Mouse (Mus musculus): ENCODE measurements around the gene Klf11. TPM values are rescaled to one million over a fixed set of nuclear protein-coding genes. Genes with fewer than 3 reads are reported as not detected.
"Not testable (repeated sequence)": the region's sequence is repeated elsewhere in the genome, so short reads cannot be mapped to it uniquely, and the experiment has no call there.

Gene Klf11
- polyA plus RNA-seq, 1 experiment from 2014 or later: 12.2 TPM

- Histone ChIP-seq H3K27me3 (ENCODE audit: control insufficient read depth, insufficient read depth, low read length) (peaks cover 23% of the 10 kb centered on the region), H3K9ac (ENCODE audit: low read depth, low read length) (no peak overlapping the region), H3K4me2 (no peak overlapping the region), H3K36me3 (ENCODE audit: control insufficient read depth, insufficient read depth, low read length) (no peaks in the 10 kb centered on the region), H3K27ac (ENCODE audit: low read depth, low read length) (no peak overlapping the region), H3K9me3 (replicated peaks; ENCODE audit: control insufficient read depth, low read length) (no peaks in the 10 kb centered on the region), H3K4me1 (ENCODE audit: control insufficient read depth, insufficient read depth, low read length) (peaks cover 3% of the 10 kb centered on the region; the same call in 1 of the 2 replicates), H3K4me3 (ENCODE audit: low read depth, low read length) (no peak overlapping the region)
- WGBS (ENCODE audit: insufficient replicate concordance): 76% methylated on average over 6 of the region's 6 CpGs
- no peak for ATAC-seq (replicated peaks; ENCODE audit: insufficient number of reproducible peaks, low FRiP score, low TSS enrichment)
Measured at GRCm38 (mm10) chr12:24686038-24686695, 35.1 kb downstream of the Klf11 start.

GRCm38 (mm10) chr12:24686696-24687346 is 35.7 kb downstream of the Klf11 start:
- H3K4me1 ChIP-seq (ENCODE audit: control insufficient read depth, insufficient read depth, low read length): peaks cover under 1% of the 10 kb centered on the region; the same call in 1 of the 2 replicates
- no peaks in the 10 kb centered on the region for H3K9me3 ChIP-seq (replicated peaks; ENCODE audit: control insufficient read depth, low read length)
- no peak overlapping the region for H3K4me2 ChIP-seq
- WGBS (ENCODE audit: insufficient replicate concordance): 63% methylated on average over 11 of the region's 11 CpGs
- no peak overlapping the region for H3K9ac ChIP-seq (ENCODE audit: low read depth, low read length)
- no peak overlapping the region for H3K4me3 ChIP-seq (ENCODE audit: low read depth, low read length)
- no peak for ATAC-seq (replicated peaks; ENCODE audit: insufficient number of reproducible peaks, low FRiP score, low TSS enrichment)
- no peaks in the 10 kb centered on the region for H3K36me3 ChIP-seq (ENCODE audit: control insufficient read depth, insufficient read depth, low read length)
- peaks cover 16% of the 10 kb centered on the region for H3K27me3 ChIP-seq (ENCODE audit: control insufficient read depth, insufficient read depth, low read length)
- H3K27ac ChIP-seq (ENCODE audit: low read depth, low read length): no peak overlapping the region

- no peak for ATAC-seq (replicated peaks; ENCODE audit: insufficient number of reproducible peaks, low FRiP score, low TSS enrichment)
- Histone ChIP-seq H3K4me3 (ENCODE audit: low read depth, low read length) (no peak overlapping the region), H3K27me3 (ENCODE audit: control insufficient read depth, insufficient read depth, low read length) (peaks cover 4% of the 10 kb centered on the region; the same call in 1 of the 2 replicates), H3K9ac (ENCODE audit: low read depth, low read length) (no peak overlapping the region), H3K4me1 (ENCODE audit: control insufficient read depth, insufficient read depth, low read length) (no peaks in the 10 kb centered on the region), H3K27ac (ENCODE audit: low read depth, low read length) (no peak overlapping the region), H3K36me3 (ENCODE audit: control insufficient read depth, insufficient read depth, low read length) (no peaks in the 10 kb centered on the region), H3K9me3 (replicated peaks; ENCODE audit: control insufficient read depth, low read length) (no peaks in the 10 kb centered on the region), H3K4me2 (no peak overlapping the region)
- WGBS (ENCODE audit: insufficient replicate concordance): 79% methylated on average over 3 of the region's 3 CpGs
Measured at GRCm38 (mm10) chr12:24690351-24690750, 39.3 kb downstream of the Klf11 start.

- H3K4me3 ChIP-seq (ENCODE audit: low read depth, low read length): no peak overlapping the region
- H3K4me1 ChIP-seq (ENCODE audit: control insufficient read depth, insufficient read depth, low read length): no peaks in the 10 kb centered on the region
- no peak overlapping the region for H3K27ac ChIP-seq (ENCODE audit: low read depth, low read length)
- H3K9ac ChIP-seq (ENCODE audit: low read depth, low read length): no peak overlapping the region
- WGBS (ENCODE audit: insufficient replicate concordance): 36% methylated on average over 16 of the region's 16 CpGs
- no peaks in the 10 kb centered on the region for H3K27me3 ChIP-seq (ENCODE audit: control insufficient read depth, insufficient read depth, low read length)
- H3K9me3 ChIP-seq (replicated peaks; ENCODE audit: control insufficient read depth, low read length): no peaks in the 10 kb centered on the region
- no peak overlapping the region for H3K4me2 ChIP-seq
- H3K36me3 ChIP-seq (ENCODE audit: control insufficient read depth, insufficient read depth, low read length): no peaks in the 10 kb centered on the region
- ATAC-seq (replicated peaks; ENCODE audit: insufficient number of reproducible peaks, low FRiP score, low TSS enrichment): peak; percentile 39; the same call in 1 of the 2 replicates
Measured at GRCm38 (mm10) chr12:24696500-24697483, 45.7 kb downstream of the Klf11 start.

DNA sequence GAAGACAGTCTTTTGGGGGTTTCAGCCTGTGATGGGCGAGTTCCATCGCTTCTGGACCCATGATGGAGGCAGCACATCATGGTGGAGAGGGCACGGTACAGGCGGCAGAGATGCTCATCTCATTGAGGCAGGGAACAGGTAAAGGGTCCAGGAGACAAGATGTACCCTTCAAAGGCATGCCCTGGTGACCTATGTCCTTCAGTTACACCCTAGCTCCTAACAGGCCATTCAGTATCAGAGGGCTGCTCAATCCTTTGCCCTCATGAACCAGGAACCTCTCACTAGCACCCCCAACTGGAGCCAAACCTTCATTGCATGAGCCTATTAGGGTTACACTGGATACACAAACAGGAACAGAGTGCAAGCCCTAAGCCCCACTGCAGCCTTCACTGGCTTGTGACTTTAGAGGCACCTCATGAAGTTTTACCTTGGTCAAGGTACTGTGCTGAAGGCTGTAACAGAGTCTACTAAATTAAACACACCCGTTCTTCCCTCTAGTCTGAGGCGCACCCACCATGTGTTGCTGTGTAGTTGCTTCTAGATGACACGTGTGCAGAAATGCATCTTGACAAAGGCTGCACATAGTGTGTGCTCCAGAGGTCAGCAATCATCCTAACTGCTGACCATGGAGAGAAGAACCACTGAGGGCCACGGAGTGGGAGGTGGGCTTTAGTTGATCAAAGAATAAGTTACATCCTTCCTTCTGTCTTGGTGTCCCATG is 46.6 kb downstream of the Klf11 start:
- Histone ChIP-seq H3K4me1 (ENCODE audit: control insufficient read depth, insufficient read depth, low read length) (peaks cover 3% of the 10 kb centered on the region), H3K9ac (ENCODE audit: low read depth, low read length) (no peak overlapping the region), H3K4me3 (ENCODE audit: low read depth, low read length) (no peak overlapping the region), H3K9me3 (replicated peaks; ENCODE audit: control insufficient read depth, low read length) (no peaks in the 10 kb centered on the region), H3K27ac (ENCODE audit: low read depth, low read length) (no peak overlapping the region), H3K4me2 (no peak overlapping the region), H3K36me3 (ENCODE audit: control insufficient read depth, insufficient read depth, low read length) (no peaks in the 10 kb centered on the region), H3K27me3 (ENCODE audit: control insufficient read depth, insufficient read depth, low read length) (no peaks in the 10 kb centered on the region)
- WGBS (ENCODE audit: insufficient replicate concordance): 59% methylated on average over 8 of the region's 8 CpGs
- ATAC-seq (replicated peaks; ENCODE audit: insufficient number of reproducible peaks, low FRiP score, low TSS enrichment): 0 out of 2 replicates have a peak, but pooled peaks have one; percentile 18

DNA sequence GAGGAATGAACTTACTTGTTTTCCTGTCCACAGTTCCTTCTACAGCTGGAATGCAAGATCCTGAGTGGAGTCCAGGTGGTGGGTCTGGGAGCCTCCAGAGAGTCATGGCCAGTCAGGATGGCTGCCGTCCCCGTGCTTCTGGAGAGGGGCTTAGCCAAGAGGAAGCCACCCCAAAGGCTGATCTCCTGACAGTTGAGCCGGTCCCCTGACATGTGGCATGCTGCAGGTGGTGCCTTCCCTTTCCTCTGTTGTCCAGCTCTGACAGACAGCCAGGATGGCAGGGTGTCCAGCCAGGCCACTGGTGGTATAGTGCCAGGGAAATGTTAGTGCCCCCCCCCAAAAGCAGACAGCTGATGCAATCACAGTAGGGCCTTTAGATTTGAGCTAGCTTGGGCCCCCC is 47.4 kb downstream of the Klf11 start:
- H3K4me2 ChIP-seq: no peak overlapping the region
- no peak overlapping the region for H3K27ac ChIP-seq (ENCODE audit: low read depth, low read length)
- H3K9ac ChIP-seq (ENCODE audit: low read depth, low read length): no peak overlapping the region
- H3K36me3 ChIP-seq (ENCODE audit: control insufficient read depth, insufficient read depth, low read length): no peaks in the 10 kb centered on the region
- no peaks in the 10 kb centered on the region for H3K9me3 ChIP-seq (replicated peaks; ENCODE audit: control insufficient read depth, low read length)
- no peak overlapping the region for H3K4me3 ChIP-seq (ENCODE audit: low read depth, low read length)
- 60% methylated on average over 3 of the region's 3 CpGs for WGBS (ENCODE audit: insufficient replicate concordance)
- H3K4me1 ChIP-seq (ENCODE audit: control insufficient read depth, insufficient read depth, low read length): peaks cover 8% of the 10 kb centered on the region
- no peaks in the 10 kb centered on the region for H3K27me3 ChIP-seq (ENCODE audit: control insufficient read depth, insufficient read depth, low read length)
- ATAC-seq (replicated peaks; ENCODE audit: insufficient number of reproducible peaks, low FRiP score, low TSS enrichment): no peak

GRCm38 (mm10) chr12:24699578-24699977 is 48.5 kb downstream of the Klf11 start:
- 61% methylated on average over 10 of the region's 10 CpGs for WGBS (ENCODE audit: insufficient replicate concordance)
- no peaks in the 10 kb centered on the region for H3K36me3 ChIP-seq (ENCODE audit: control insufficient read depth, insufficient read depth, low read length)
- H3K27ac ChIP-seq (ENCODE audit: low read depth, low read length): no peak overlapping the region
- peaks cover 8% of the 10 kb centered on the region for H3K4me1 ChIP-seq (ENCODE audit: control insufficient read depth, insufficient read depth, low read length)
- no peak for ATAC-seq (replicated peaks; ENCODE audit: insufficient number of reproducible peaks, low FRiP score, low TSS enrichment)
- no peak overlapping the region for H3K4me3 ChIP-seq (ENCODE audit: low read depth, low read length)
- H3K27me3 ChIP-seq (ENCODE audit: control insufficient read depth, insufficient read depth, low read length): no peaks in the 10 kb centered on the region
- H3K9me3 ChIP-seq (replicated peaks; ENCODE audit: control insufficient read depth, low read length): no peaks in the 10 kb centered on the region
- no peak overlapping the region for H3K9ac ChIP-seq (ENCODE audit: low read depth, low read length)
- no peak overlapping the region for H3K4me2 ChIP-seq

GRCm38 (mm10) chr12:24701621-24702020 is 50.5 kb downstream of the Klf11 start:
- WGBS (ENCODE audit: insufficient replicate concordance): 82% methylated on average over 9 of the region's 9 CpGs
- not testable (repeated sequence) for H3K27ac ChIP-seq (ENCODE audit: low read depth, low read length); H3K27me3 ChIP-seq (ENCODE audit: control insufficient read depth, insufficient read depth, low read length); H3K36me3 ChIP-seq (ENCODE audit: control insufficient read depth, insufficient read depth, low read length); ATAC-seq (replicated peaks; ENCODE audit: insufficient number of reproducible peaks, low FRiP score, low TSS enrichment); H3K9me3 ChIP-seq (replicated peaks; ENCODE audit: control insufficient read depth, low read length); H3K9ac ChIP-seq (ENCODE audit: low read depth, low read length); H3K4me1 ChIP-seq (ENCODE audit: control insufficient read depth, insufficient read depth, low read length); H3K4me3 ChIP-seq (ENCODE audit: low read depth, low read length); H3K4me2 ChIP-seq

Data from heart, embryonic 11.5 days (tissue).